Mouse (Mus musculus) heart, postnatal 0 days (tissue): Measurements from ENCODE around the gene Csnk1g1.

ENCODE experiments used
- CTCF ChIP-seq: IDR thresholded peaks from 2 replicates; pipeline ENCODE4 v1.5.1; 2016; ENCODE audit warnings: antibody characterized with exemption, control low read depth, low read depth
- EP300 ChIP-seq: IDR thresholded peaks from 2 replicates; pipeline ENCODE4 v1.6.1; 2016; ENCODE audit warnings: antibody characterized with exemption, low read depth

DNA sequence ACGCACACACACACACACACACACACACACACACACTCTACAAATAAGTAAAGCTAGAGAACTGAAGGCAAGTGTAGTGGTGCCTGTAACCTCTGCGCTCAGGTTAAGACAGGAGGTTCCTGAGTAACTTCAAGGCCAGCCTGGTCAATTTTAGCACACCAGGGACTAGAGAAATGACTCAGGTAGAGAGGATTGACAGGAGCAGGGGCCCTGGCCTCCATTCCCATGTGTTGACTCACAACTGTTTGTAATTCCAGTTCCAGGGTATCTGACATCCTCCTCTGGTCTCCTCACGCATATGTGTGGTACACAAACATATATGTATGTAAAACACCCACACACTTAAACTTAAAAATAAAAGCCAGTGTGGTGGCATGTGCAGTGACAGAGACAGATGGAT lies 154.7 kb downstream of the Csnk1g1 start:
- TF ChIP-seq CTCF: no peak
- TF ChIP-seq EP300: no peak
